Mouse (Mus musculus) embryo, embryonic 10 days (tissue): ENCODE measurements at regions not wholly inside any gene's neighbourhood (a gene's known extent, or its start where the extent isn't known, plus 50 kb on each side); places are given as distances from the start of the nearest gene placed in this dataset.
A peak's percentile ranks its signal among the peaks of the same experiment; 100 is the strongest.

Source experiments
- DNase-seq: peaks from one replicate; pipeline ENCODE4 v3.0.0-alpha.2; 2015; ENCODE audit warnings: low spot score

DNA sequence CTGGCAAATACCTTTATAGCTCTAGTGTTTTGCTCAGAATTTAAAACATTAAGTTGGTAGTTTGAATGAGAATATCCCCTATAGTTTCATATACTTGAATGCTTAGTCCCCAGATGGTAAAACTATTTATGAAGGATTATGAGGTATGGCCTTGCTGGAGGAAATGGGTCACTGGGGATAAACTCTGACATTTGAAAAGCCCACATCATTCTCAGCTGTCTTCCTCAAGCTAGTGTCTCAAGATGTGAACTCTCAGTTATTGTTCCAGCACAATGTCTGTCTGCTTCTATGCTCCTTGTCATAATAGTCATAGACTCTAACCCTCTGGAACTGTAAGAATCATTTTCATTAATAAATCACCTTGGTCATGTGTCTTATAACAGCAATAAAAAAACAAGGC lies 2004.1 kb upstream of the Gm8797 start:
- no peak for DNase-seq

DNA sequence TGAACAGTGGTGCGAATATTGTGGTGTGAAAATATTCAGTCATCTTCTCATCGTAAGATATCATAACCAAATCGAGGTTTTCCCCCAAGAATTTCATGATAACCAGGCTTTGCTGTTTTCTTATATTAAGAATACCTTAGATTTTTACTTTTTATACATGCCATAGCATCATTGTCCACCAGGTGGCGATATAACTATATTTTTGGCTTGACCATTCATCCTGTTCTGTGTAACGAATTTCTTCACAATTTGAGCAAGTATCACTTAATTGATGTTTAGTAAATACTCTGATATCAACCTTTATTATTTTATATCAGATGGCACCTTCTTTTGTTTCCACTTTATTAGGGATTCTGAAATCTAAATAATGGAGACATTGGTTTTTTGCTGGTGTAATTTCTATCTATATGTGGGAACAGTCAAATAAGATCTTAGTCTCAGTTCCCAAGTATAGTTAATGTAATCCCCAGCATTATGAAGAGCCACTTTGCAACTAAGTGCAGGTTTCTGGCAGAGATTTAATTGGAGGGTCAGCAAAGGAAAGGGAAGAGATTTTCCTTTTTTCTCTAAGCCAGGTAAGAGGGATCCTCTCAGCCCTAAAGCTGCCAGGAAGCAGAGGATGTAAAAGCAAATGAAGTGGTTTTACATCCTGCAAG lies 1998.9 kb upstream of the Gm8797 start:
- DNase-seq = peak; percentile 43

DNA sequence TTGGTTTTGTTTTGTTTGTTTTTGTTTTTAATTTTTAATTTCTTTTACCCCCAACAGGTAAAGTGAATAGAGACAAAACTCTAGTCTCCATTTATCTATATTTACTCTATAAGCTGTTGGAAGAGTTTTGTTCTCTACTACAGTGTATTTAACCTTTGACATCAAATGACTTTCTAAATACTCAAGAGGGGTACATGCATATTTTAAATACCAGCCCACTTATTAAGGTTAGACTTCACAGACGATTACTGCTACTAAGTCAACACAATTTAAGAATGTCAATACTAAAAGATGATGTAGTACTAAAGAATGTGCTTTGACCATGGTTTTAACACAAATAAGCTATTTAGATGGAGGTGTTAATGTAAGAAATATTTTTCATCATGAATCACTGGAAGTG lies 1989.3 kb upstream of the Gm8797 start:
- no peak for DNase-seq

DNA sequence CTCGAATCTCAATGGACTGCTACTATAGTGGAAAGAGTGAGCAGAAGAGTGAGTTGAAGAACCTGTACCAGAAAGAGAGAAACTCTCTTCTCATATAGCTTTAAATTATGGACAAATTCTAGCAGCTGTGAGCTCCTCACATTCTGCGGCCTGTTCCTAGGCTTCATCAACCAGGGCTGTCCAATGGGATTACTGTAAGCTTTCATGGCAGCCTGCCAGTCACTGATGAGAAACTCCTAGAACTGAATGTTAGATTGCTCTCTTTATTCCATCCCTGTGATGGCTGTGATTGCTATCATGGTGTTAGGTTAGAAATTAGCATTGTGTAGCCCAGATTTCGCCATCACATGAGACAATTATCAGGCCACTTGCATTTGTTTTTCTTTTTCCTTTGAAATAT lies 1966.4 kb upstream of the Gm8797 start:
- DNase-seq = no peak

DNA sequence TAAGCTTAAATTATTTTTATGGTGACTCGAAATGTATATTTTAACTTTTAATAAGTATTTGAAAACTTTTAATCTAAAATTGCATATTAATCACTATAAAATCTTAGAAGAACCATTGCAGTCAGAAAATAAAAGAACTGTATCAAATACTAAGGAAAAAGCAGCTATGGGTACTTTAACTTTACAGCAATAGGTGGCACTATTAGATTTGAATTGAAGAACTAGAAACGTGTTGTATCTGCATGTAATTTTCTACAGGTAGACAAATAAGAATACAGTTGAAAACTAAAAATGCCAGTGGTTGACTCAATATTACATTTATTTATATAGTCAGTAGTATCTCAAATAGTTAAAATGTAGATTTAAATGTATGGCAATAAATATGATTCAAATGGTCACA lies 1964.6 kb upstream of the Gm8797 start:
- DNase-seq = no peak

DNA sequence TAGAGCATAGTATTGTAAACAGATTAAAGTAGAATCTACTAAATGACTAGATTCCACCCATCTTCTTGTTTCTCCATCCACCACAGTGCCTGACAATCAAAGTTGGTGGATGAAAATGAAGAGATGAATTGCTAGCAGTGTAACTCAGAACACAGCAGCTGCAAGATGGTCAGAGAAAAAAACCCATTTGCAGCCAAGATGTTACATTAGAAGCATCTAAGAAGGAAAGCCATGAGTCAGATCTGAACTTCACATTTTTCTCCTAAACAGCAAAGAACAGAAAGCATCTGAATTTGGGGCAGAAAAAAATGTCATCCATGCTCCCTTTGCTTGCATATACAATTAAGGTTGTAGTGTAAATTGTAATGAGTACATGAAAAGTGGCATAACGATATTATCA lies 1942.8 kb upstream of the Gm8797 start:
- DNase-seq = no peak

DNA sequence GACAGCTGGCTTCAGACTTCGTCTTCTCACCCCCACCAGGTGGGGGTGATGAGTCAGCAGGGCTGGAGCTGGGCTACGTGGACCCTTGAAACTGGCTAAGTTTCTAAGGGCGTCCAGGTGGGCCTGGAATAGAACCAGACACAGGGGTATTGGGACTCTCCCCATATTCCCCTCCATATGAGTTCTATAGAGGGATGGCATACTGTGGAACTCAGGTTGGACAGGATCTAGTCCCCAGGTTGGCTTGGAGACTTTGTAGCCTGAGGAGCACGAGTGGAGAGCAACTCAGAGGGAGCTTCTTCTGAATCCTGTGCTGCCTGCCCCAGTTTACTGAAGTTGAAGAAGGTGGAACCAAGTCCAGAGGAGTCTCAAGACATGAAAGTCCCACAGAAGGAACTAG lies 1921.6 kb upstream of the Gm8797 start:
- no peak for DNase-seq

DNA sequence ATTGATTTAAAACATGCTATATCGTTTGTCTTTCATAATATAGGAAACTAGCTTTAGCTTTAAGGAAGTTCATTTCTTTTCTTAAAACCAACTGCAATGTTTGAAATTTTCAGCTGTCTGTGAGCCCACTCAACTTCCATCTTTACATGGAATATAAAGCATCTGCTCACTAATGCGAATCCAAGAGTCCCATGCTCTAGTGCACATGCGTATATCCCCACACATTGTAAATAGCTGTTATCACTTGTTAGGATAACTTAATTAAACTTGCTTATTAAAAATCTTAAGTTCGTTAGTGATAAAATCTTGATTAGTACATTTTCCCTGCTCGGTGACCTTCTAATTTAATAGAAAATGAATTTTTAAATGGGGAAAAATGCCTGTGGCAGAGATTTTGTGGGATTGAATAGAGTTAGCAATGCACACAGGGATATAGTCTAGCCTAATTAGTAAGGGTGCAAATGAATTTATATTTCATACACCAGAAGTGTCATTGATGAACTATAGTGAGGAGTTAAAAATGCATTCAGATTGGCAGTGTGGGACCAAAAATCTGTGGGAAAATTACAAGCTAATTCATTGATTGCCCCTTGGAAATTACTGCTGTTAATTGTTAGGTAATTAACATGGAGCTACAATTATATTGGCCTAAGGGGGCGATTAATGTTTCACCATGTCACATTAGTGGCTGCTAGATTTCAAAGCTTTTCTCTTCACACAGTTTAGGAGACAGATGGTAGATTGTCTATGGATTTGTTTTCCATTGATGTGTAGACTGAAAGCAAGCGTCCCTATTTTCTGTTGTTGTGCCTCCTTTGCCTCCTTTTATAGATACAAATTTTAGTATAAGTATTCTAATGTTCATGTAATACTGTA lies 1919.0 kb upstream of the Gm8797 start:
- DNase-seq = no peak
